9 mouse cellular contexts compared by ENCODE assay signal in the genomic region with DNA sequence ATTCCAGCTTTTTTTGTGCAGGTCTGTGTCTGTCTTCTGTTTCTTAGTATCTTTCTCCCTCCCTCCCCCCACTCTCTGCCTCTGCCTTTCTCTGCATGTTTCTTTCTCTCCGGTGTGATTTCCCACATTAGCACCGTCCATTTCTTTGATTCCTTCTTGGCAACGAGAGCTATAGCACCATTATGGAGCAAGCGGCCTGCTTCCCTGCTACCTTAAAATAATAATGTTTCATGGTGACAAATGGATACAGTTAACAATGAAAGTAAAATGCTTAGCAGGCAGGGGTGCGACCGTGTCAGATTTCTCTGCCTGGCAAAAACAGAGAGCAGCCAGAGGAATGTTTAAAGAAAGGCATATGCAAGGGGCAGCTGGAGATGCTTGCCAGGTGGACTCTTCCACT.
DNase-seq lines count a peak whose midpoint lies in the region; ATAC-seq lines count a peak whose summit lies in the region.
"Had no signal": no experiment of that assay in that cellular context is flagged by ENCODE, and none has a peak within 500 bp of the region (broad histone marks: within the 10 kb centered on the region; RNA-seq: fewer than 3 reads in every experiment).

No protein-coding gene starts in this region.

- peak overlapping the region; percentile 75 for H3K27ac ChIP-seq in hindbrain, embryonic 10.5 days
- H3K27ac ChIP-seq in midbrain, embryonic 13.5 days, result peak overlapping the region; percentile 82

- H3K4me3 ChIP-seq in hindbrain, embryonic 10.5 days, result 0 out of 2 replicates have a peak overlapping the region, but pooled peaks have one; percentile 5
- no peak overlapping the region for H3K4me3 ChIP-seq in midbrain, embryonic 13.5 days (replicated peaks)

- H3K27me3 ChIP-seq in hindbrain, embryonic 10.5 days (ENCODE audit: insufficient read depth, poor library complexity, severe bottlenecking), result no peaks in the 10 kb centered on the region
- no peaks in the 10 kb centered on the region for H3K27me3 ChIP-seq in midbrain, embryonic 13.5 days

- no peak for DNase-seq in frontal cortex, postnatal 25 days (ENCODE audit: low spot score in 2 of 2)
- peak; percentile 57 for DNase-seq in embryo, embryonic 11 days
- peak; percentile 33 for DNase-seq in hindbrain, embryonic 10.5 days (ENCODE audit: low spot score)
- no peak for DNase-seq in MN1 (ENCODE audit: low spot score)
- no peak for DNase-seq in heart, postnatal 36 days
- no peak for DNase-seq in lung, adult 18-20 months

- peaks cover 27% of the 10 kb centered on the region for H3K4me1 ChIP-seq in hindbrain, embryonic 10.5 days (replicated peaks)
- H3K4me1 ChIP-seq in midbrain, embryonic 13.5 days (replicated peaks), result peaks cover 26% of the 10 kb centered on the region

- no peaks in the 10 kb centered on the region for H3K9me3 ChIP-seq in hindbrain, embryonic 10.5 days
- H3K9me3 ChIP-seq in midbrain, embryonic 13.5 days, result no peaks in the 10 kb centered on the region

- H3K36me3 ChIP-seq in hindbrain, embryonic 10.5 days, result no peaks in the 10 kb centered on the region
- H3K36me3 ChIP-seq in midbrain, embryonic 13.5 days, result no peaks in the 10 kb centered on the region

- intact Hi-C loops in heart, postnatal 36 days (cut with DNase I), result no loop called here

- 0 out of 2 replicates have a peak, but pooled peaks have one; percentile 44 for ATAC-seq in frontal cortex, adult (ENCODE audit: low TSS enrichment)
- ATAC-seq in midbrain, embryonic 13.5 days, result peak; percentile 66
- ATAC-seq: intestine, postnatal 0 days had no signal

- 18% methylated on average over 6 of the region's 6 CpGs for WGBS in hindbrain, embryonic 10.5 days
- 9% methylated on average over 6 of the region's 6 CpGs for WGBS in midbrain, embryonic 13.5 days

- H3K9ac ChIP-seq in midbrain, embryonic 13.5 days (replicated peaks), result no peak overlapping the region

- H3K4me2 ChIP-seq in midbrain, embryonic 13.5 days (replicated peaks), result peak overlapping the region; percentile 22; the same call in 1 of the 2 replicates

Comparison
In these comparisons a context has a peak if more than half of its experiments do, and no peak if none do; other contexts are left out.
1. DNase-seq: peak in embryo, embryonic 11 days (single experiment) and hindbrain, embryonic 10.5 days (single experiment); none in frontal cortex, postnatal 25 days (0 of 2), MN1 (single experiment), heart, postnatal 36 days (0 of 2) and lung, adult 18-20 months (0 of 2).